Mouse (Mus musculus) liver, embryonic 14.5 days (tissue): ENCODE measurements around the gene Nrip1. TPM values are rescaled to one million over a fixed set of nuclear protein-coding genes. Genes with fewer than 3 reads are reported as not detected.

Experiments used
- ATAC-seq: fragments of 200-750 bp; cut with Nextera tagmentation; 2 replicates; pipeline ENCODE4 v1.8.0; 2017; ENCODE audit warnings: moderate number of reproducible peaks, mild to moderate bottlenecking, moderate library complexity; ENCODE audit not compliant: insufficient read depth
- DNase-seq, 3 experiments: peaks; one replicate each; pipeline ENCODE4 v3.0.0-alpha.2; 2012 to 2013; ENCODE audit warnings: low read depth in 3 of 3, low spot score in 3 of 3
- H3K27ac ChIP-seq: fragments of 300-500 bp; sonication (generic); 2 replicates; pipeline ENCODE4 v1.5.1; 2014; ENCODE audit warnings: moderate library complexity, mild to moderate bottlenecking, control low read depth, inconsistent platforms
- H3K27me3 ChIP-seq: fragments of 300-500 bp; sonication (generic); 2 replicates; pipeline ENCODE4 v1.6.1; 2014; ENCODE audit warnings: mild to moderate bottlenecking, low read length, moderate library complexity; ENCODE audit not compliant: control insufficient read depth, insufficient read depth
- H3K36me3 ChIP-seq: fragments of 300-500 bp; sonication (generic); replicated peaks from 2 replicates; pipeline ENCODE4 v1.6.1; 2014; ENCODE audit warnings: low read depth; ENCODE audit not compliant: control insufficient read depth, insufficient read depth
- H3K4me1 ChIP-seq, 2 experiments: fragments of 200-500 bp in 1 of 2; fragments of 300-500 bp in 1 of 2; sonication (generic) in 1 of 2; replicated peaks; 2 replicates each; pipeline ENCODE4 v1.6.1; 2012 to 2014; ENCODE audit warnings: antibody characterized with exemption in 1 of 2, inconsistent platforms in 1 of 2, low read length in 1 of 2; ENCODE audit not compliant: control insufficient read depth in 2 of 2, insufficient read depth in 2 of 2
- H3K4me2 ChIP-seq: fragments of 300-500 bp; sonication (generic); 2 replicates; pipeline ENCODE4 v1.6.1; 2014; ENCODE audit warnings: low read depth, mild to moderate bottlenecking, control low read depth, moderate library complexity
- H3K4me3 ChIP-seq, 2 experiments: fragments of 200-500 bp in 1 of 2; fragments of 300-500 bp in 1 of 2; sonication (generic) in 1 of 2; 2 replicates each; pipeline ENCODE4 v1.5.1; 2012 to 2014; ENCODE audit warnings: low read depth in 2 of 2, low read length in 2 of 2, mild to moderate bottlenecking in 2 of 2, control low read depth in 1 of 2, inconsistent platforms in 1 of 2, moderate library complexity in 1 of 2; ENCODE audit not compliant: insufficient read depth in 1 of 2
- H3K9ac ChIP-seq: fragments of 300-500 bp; sonication (generic); replicated peaks from 2 replicates; pipeline ENCODE4 v1.6.1; 2014; ENCODE audit warnings: mild to moderate bottlenecking, control low read depth, moderate library complexity
- H3K9me3 ChIP-seq: fragments of 300-500 bp; sonication (generic); 2 replicates; pipeline ENCODE4 v1.6.1; 2016; ENCODE audit warnings: low read length, mixed read lengths; ENCODE audit not compliant: control insufficient read depth
- CTCF ChIP-seq: IDR thresholded peaks from 2 replicates; pipeline ENCODE4 v1.5.1; 2016; ENCODE audit warnings: antibody characterized with exemption, low read depth, control low read depth
- EP300 ChIP-seq: IDR thresholded peaks from 2 replicates; pipeline ENCODE4 v1.6.1; 2016; ENCODE audit warnings: antibody characterized with exemption, low read depth
- WGBS: fragments of 180-500 bp; shearing (Covaris S2); extraction: QIAGEN DNeasy Blood & Tissue Kit; methylation state at CpG from one replicate; pipeline ENCODE4 v1.1.7; 2014; ENCODE audit not compliant: insufficient replicate concordance; 5-methylcytosine and 5-hydroxymethylcytosine counted together
- polyA plus RNA-seq, 2 experiments: library from polyadenylated mRNA; depleted of rRNA in 1 of 2; stranded (reverse) in 1 of 2; unstranded in 1 of 2; fragments of >200 nt; fragmentation: Nextera tagmentation in 1 of 2; extraction: Ambion mirVana in 1 of 2; gene quantifications; 2 replicates each; pipeline versions ENCODE4 v1.2.1 to v1.2.3; 2012 to 2014

Gene Nrip1
- polyA plus RNA-seq, 2 experiments: 3.5 to 11.7 TPM

GRCm38 (mm10) chr16:76370716-76371613, 2.7 kb downstream of the Nrip1 start:
- Histone ChIP-seq H3K9ac (peak overlapping the region; percentile 95), H3K4me1 (peaks cover 30 to 31% of the 10 kb centered on the region in 2 experiments)

DNA sequence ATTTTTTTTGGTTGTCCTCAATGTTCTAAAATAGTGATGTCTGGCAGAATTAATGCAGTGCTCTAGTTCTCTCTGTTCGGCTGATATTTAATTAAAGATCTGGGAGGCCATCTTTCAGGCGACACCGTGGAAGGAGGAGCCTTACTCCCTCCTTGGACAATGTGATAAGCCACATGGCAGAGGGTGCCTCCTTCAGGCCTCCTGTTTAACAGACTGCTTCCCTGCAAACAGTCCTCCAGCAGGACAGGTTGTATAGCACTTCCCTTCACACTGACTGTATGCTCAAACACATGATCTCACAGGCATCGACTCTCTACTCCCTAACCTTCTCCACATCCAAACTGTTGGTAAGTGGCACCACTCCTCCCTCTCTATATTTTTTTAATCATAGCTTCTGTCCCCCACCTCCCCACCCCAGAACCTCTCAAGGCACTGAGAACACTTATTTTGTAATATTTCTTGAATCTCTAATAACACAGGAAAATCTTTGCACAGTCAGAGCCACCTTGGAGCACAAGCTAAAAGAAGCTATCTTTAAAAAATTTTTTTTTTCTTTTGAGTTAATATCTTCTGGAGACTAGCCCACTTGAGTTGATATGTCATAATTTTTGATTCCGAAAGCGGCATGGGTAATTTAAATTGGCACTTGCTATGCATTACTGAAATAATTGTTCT, 3.4 kb downstream of the Nrip1 start:
- TF ChIP-seq CTCF (peak; percentile 87), EP300 (peak; percentile 63)
- Histone ChIP-seq H3K9me3 (no peaks in the 10 kb centered on the region), H3K36me3 (peaks cover 5% of the 10 kb centered on the region), H3K9ac (peak overlapping the region; percentile 95), H3K4me1 (peaks cover 37 to 38% of the 10 kb centered on the region in 2 experiments), H3K4me3 (peak overlapping the region; percentile 91 to 93), H3K27me3 (no peaks in the 10 kb centered on the region), H3K4me2 (peak overlapping the region; percentile 98), H3K27ac (peak overlapping the region; percentile 86)
- DNase-seq (peak; percentile 64 to 79 (median 69)), ATAC-seq (peak; percentile 69)
- WGBS: 27% methylated on average over 6 of the region's 6 CpGs

More at GRCm38 (mm10) chr16:76370716-76371613, 2.7 kb downstream of the Nrip1 start:
- ATAC-seq (no peak), DNase-seq (peak in 1 of 3 experiments; percentile 44)
- Histone ChIP-seq H3K9me3 (no peaks in the 10 kb centered on the region), H3K36me3 (peaks cover 5% of the 10 kb centered on the region), H3K27ac (peak overlapping the region; percentile 86), H3K4me2 (peak overlapping the region; percentile 98), H3K27me3 (no peaks in the 10 kb centered on the region), H3K4me3 (peak overlapping the region; percentile 91 to 93)
- TF ChIP-seq CTCF (no peak), EP300 (no peak)
- WGBS: 11% methylated on average over 12 of the region's 12 CpGs

GRCm38 (mm10) chr16:76369236-76369635, 4.4 kb downstream of the Nrip1 start:
- Histone ChIP-seq H3K9me3 (no peaks in the 10 kb centered on the region), H3K4me3 (no peak overlapping the region), H3K27me3 (no peaks in the 10 kb centered on the region), H3K9ac (no peak overlapping the region), H3K27ac (no peak overlapping the region), H3K4me2 (peak overlapping the region; percentile 98), H3K4me1 (peaks cover 42 to 43% of the 10 kb centered on the region in 2 experiments), H3K36me3 (peaks cover 5% of the 10 kb centered on the region)
- ATAC-seq (no peak), DNase-seq (no peak)
- TF ChIP-seq CTCF (no peak), EP300 (no peak)
- 77% methylated on average over 9 of the region's 9 CpGs for WGBS

DNA sequence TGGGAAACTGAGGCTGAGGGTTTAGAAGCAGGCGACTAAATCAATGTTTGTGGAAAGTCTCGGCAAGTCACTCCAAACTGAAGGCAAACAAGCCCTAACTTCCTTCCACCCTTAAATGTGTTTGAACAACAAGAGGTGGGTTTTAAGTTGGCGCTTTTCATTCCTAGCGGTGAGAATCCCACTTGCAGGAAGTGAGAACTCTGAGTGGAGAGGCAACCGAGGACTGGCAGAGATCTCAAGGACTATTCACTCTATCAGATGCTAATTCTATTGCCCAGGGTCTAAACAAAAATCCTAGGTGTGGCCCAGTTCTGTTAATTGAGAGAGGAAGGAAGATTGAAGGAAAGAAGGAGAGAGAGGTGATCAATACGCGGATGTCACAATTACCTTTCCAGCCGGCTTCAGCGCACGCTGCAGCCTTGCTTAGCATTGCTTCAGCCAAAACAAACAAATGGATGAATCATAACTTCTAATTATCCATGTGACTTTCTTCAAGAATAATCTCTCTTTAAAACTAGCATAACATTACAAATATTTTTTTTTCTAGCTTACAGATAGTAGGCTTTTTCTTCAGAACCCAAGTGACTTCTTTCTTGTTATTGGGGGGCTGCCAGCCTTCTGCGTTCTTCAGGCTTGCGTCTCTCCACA, 6.2 kb downstream of the Nrip1 start:
- H3K4me1 ChIP-seq: peaks cover 42 to 45% of the 10 kb centered on the region in 2 experiments
- H3K4me3 ChIP-seq: no peak overlapping the region
- no peak for DNase-seq
- ATAC-seq: no peak
- no peak overlapping the region for H3K27ac ChIP-seq
- 83% methylated on average over 12 of the region's 12 CpGs for WGBS
- no peaks in the 10 kb centered on the region for H3K27me3 ChIP-seq
- H3K36me3 ChIP-seq: peaks cover 5% of the 10 kb centered on the region
- H3K9me3 ChIP-seq: no peaks in the 10 kb centered on the region
- H3K4me2 ChIP-seq: no peak overlapping the region; the same call in 1 of the 2 replicates
- TF ChIP-seq EP300: no peak
- TF ChIP-seq CTCF: no peak
- no peak overlapping the region for H3K9ac ChIP-seq
